Mouse (Mus musculus): ENCODE data around the gene Smc1b. TPM values are rescaled to one million over a fixed set of nuclear protein-coding genes. Genes with fewer than 3 reads are reported as not detected.

The Smc1b gene
- polyA plus RNA-seq (2017; shearing (Covaris generic)): under 1 TPM in 1 of 2 experiments, not detected in 1; 0.14 TPM

DNA sequence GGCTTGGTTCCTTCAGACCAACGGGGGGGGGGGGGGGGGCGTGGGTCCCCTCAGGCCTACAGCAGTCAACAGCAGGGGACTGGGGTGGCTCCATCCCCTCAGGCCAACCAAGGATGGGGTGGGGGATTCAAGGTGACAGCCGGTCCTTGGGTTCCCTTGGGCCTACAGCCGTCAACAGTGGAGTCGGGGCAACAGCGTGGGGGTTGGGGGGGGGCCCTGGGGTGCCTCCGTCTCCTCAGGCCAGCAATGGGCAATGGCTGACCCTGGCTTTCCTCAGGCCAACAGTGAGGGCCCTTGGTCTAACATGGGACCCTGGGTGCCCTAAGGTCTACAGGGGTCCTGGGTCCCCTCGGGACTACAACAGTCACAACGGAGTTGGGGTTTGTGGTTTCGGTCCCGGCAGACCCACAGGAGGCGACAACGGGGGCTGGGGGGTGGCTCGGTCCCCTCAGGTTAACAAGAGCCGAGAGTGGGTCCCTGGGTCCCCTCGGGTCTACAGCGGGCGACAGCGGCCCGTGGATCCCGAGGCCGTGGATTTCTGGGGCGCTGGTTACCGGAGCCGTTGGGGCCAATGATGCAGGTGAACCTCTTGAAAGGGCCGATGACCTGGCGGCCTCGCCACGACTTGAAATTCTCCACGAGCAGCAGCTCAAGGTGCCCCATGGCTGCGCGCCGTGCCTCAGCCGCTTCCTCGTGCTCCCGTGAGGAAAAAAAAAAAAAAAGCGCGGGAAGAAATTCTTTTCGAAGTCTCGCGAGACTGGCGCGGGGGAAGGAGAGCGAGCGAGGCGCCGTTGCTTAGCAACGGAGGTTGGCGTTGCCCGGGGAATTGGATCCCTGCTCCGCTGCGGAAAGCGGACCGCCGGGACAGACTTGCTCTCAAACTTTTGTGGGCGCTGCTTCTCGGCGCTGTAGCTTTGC, at the start of gene Smc1b, which contains the start of gene Ribc2:
Gene Smc1b (minus strand): TSS at position 690 of the 918 bp plus-strand sequence.
Gene Ribc2 (plus strand): TSS at position 804 of the 918 bp plus-strand sequence.

DNA sequence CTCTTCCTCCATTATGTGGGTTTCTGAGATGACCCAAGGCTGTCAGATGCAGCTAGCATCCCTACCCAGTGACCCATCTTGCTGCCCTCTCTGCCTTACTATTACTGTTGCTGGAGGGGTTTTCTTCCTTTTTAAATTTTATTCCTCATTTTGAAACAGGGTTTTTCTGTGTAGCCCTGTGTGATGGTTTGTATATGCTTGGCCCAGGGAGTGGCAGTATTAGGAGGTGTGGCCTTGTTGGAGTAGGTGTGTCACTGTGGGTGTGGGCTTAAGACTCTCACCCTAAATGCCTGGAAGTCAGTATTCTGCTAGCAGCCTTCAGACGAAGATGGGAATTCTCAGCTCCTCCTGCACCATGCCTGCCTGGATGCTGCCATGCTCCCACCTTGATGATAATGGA, 103.1 kb downstream of the Smc1b start, which contains the start of gene Fam118a:
Gene Fam118a (plus strand): TSS at position 301 of the 400 bp plus-strand sequence.

GRCm38 (mm10) chr15:85016951-85017664, 114.7 kb downstream of the Smc1b start, which contains the start of gene Upk3a:
Gene Upk3a, plus strand, starts transcription at chr15:85017141.

Other genes starting within 250 kb of the Smc1b start
- gene Gm29666, start 211.9 kb downstream of the Smc1b start, polyA plus RNA-seq (2017; shearing (Covaris generic)): under 1 TPM; 0.21 to 0.23 TPM
- 10 to 100 TPM; 45.3 to 58.9 TPM for gene Nup50, start 208.6 kb downstream of the Smc1b start, polyA plus RNA-seq (2017; shearing (Covaris generic))
- gene 5031439G07Rik, start 143.4 kb downstream of the Smc1b start, polyA plus RNA-seq (2017; shearing (Covaris generic)): 10 to 100 TPM in 1 of 2 experiments, 1 to 10 TPM in 1; 7.6 to 13.1 TPM
- not detected for gene Upk3a, start 114.8 kb downstream of the Smc1b start, polyA plus RNA-seq (2017; shearing (Covaris generic))
- gene Fam118a, start 103.0 kb downstream of the Smc1b start, polyA plus RNA-seq (2017; shearing (Covaris generic)): 10 to 100 TPM; 28.6 to 39.2 TPM
- not detected for gene Ribc2, start 114 bp upstream of the Smc1b start, polyA plus RNA-seq (2017; shearing (Covaris generic))
- gene Fbln1, start 74.0 kb upstream of the Smc1b start, polyA plus RNA-seq (2017; shearing (Covaris generic)): 1 to 10 TPM; 1.8 to 4.9 TPM
- gene Atxn10, start 204.3 kb upstream of the Smc1b start, polyA plus RNA-seq (2017; shearing (Covaris generic)): 100 to 1,000 TPM; 113 to 144 TPM